Mouse (Mus musculus): ENCODE measurements around the gene Mbnl1.

Mbnl1 gene

GRCm38 (mm10) chr3:60517234-60517787 is 44.7 kb downstream of the Mbnl1 start:
- no peak for DNase-seq (ENCODE audit: low spot score)

GRCm38 (mm10) chr3:60519337-60519736 is 46.7 kb downstream of the Mbnl1 start:
- no peak for DNase-seq (ENCODE audit: low spot score)

GRCm38 (mm10) chr3:60524127-60524526 is 51.5 kb downstream of the Mbnl1 start:
- DNase-seq (ENCODE audit: low spot score) = no peak

- DNase-seq (ENCODE audit: low spot score) = no peak
Measured at GRCm38 (mm10) chr3:60531286-60531685, 58.7 kb downstream of the Mbnl1 start.

GRCm38 (mm10) chr3:60531826-60532225 is 59.2 kb downstream of the Mbnl1 start:
- DNase-seq (ENCODE audit: low spot score) = no peak

- no peak for DNase-seq (ENCODE audit: low spot score)
Measured at GRCm38 (mm10) chr3:60535224-60535623, 62.6 kb downstream of the Mbnl1 start.

- no peak for DNase-seq (ENCODE audit: low spot score)
Measured at GRCm38 (mm10) chr3:60537063-60537462, 64.4 kb downstream of the Mbnl1 start.

- no peak for DNase-seq (ENCODE audit: low spot score)
Measured at GRCm38 (mm10) chr3:60538214-60538971, 65.8 kb downstream of the Mbnl1 start.

GRCm38 (mm10) chr3:60541121-60541520 is 68.5 kb downstream of the Mbnl1 start:
- no peak for DNase-seq (ENCODE audit: low spot score)

GRCm38 (mm10) chr3:60546196-60546595 is 73.6 kb downstream of the Mbnl1 start:
- DNase-seq (ENCODE audit: low spot score) = peak; percentile 78

- DNase-seq (ENCODE audit: low spot score) = no peak
Measured at GRCm38 (mm10) chr3:60546904-60547303, 74.3 kb downstream of the Mbnl1 start.

- no peak for DNase-seq (ENCODE audit: low spot score)
Measured at GRCm38 (mm10) chr3:60550492-60550891, 77.9 kb downstream of the Mbnl1 start.

GRCm38 (mm10) chr3:60551650-60552049 is 79.0 kb downstream of the Mbnl1 start:
- no peak for DNase-seq (ENCODE audit: low spot score)

GRCm38 (mm10) chr3:60553011-60553410 is 80.4 kb downstream of the Mbnl1 start:
- DNase-seq (ENCODE audit: low spot score) = no peak

- DNase-seq (ENCODE audit: low spot score) = no peak
Measured at GRCm38 (mm10) chr3:60556596-60556995, 84.0 kb downstream of the Mbnl1 start.

GRCm38 (mm10) chr3:60558252-60558862 is 85.7 kb downstream of the Mbnl1 start:
- no peak for DNase-seq (ENCODE audit: low spot score)

GRCm38 (mm10) chr3:60559762-60560161 is 87.1 kb downstream of the Mbnl1 start:
- DNase-seq (ENCODE audit: low spot score) = no peak

- no peak for DNase-seq (ENCODE audit: low spot score)
Measured at GRCm38 (mm10) chr3:60563529-60564243, 91.1 kb downstream of the Mbnl1 start.

- DNase-seq (ENCODE audit: low spot score) = no peak
Measured at GRCm38 (mm10) chr3:60564244-60564643, 91.6 kb downstream of the Mbnl1 start.

- DNase-seq (ENCODE audit: low spot score) = no peak
Measured at GRCm38 (mm10) chr3:60565204-60565603, 92.6 kb downstream of the Mbnl1 start.

- DNase-seq (ENCODE audit: low spot score) = no peak
Measured at GRCm38 (mm10) chr3:60565950-60566349, 93.3 kb downstream of the Mbnl1 start.

- no peak for DNase-seq (ENCODE audit: low spot score)
Measured at GRCm38 (mm10) chr3:60568171-60568684, 95.6 kb downstream of the Mbnl1 start.
